Mouse (Mus musculus) liver, embryonic 14.5 days (tissue): ENCODE measurements around the gene Rasl11a. TPM values are rescaled to one million over a fixed set of nuclear protein-coding genes. Genes with fewer than 3 reads are reported as not detected.

Experiments
- ATAC-seq: fragments of 200-750 bp; cut with Nextera tagmentation; 2 replicates; pipeline ENCODE4 v1.8.0; 2017; ENCODE audit warnings: moderate number of reproducible peaks, mild to moderate bottlenecking, moderate library complexity; ENCODE audit not compliant: insufficient read depth
- DNase-seq, 3 experiments: peaks; one replicate each; pipeline ENCODE4 v3.0.0-alpha.2; 2012 to 2013; ENCODE audit warnings: low read depth in 3 of 3, low spot score in 3 of 3
- H3K27ac ChIP-seq: fragments of 300-500 bp; sonication (generic); 2 replicates; pipeline ENCODE4 v1.5.1; 2014; ENCODE audit warnings: moderate library complexity, mild to moderate bottlenecking, control low read depth, inconsistent platforms
- H3K27me3 ChIP-seq: fragments of 300-500 bp; sonication (generic); 2 replicates; pipeline ENCODE4 v1.6.1; 2014; ENCODE audit warnings: mild to moderate bottlenecking, low read length, moderate library complexity; ENCODE audit not compliant: control insufficient read depth, insufficient read depth
- H3K36me3 ChIP-seq: fragments of 300-500 bp; sonication (generic); replicated peaks from 2 replicates; pipeline ENCODE4 v1.6.1; 2014; ENCODE audit warnings: low read depth; ENCODE audit not compliant: control insufficient read depth, insufficient read depth
- H3K4me1 ChIP-seq, 2 experiments: fragments of 200-500 bp in 1 of 2; fragments of 300-500 bp in 1 of 2; sonication (generic) in 1 of 2; replicated peaks; 2 replicates each; pipeline ENCODE4 v1.6.1; 2012 to 2014; ENCODE audit warnings: antibody characterized with exemption in 1 of 2, inconsistent platforms in 1 of 2, low read length in 1 of 2; ENCODE audit not compliant: control insufficient read depth in 2 of 2, insufficient read depth in 2 of 2
- H3K4me2 ChIP-seq: fragments of 300-500 bp; sonication (generic); 2 replicates; pipeline ENCODE4 v1.6.1; 2014; ENCODE audit warnings: low read depth, mild to moderate bottlenecking, control low read depth, moderate library complexity
- H3K4me3 ChIP-seq, 2 experiments: fragments of 200-500 bp in 1 of 2; fragments of 300-500 bp in 1 of 2; sonication (generic) in 1 of 2; 2 replicates each; pipeline ENCODE4 v1.5.1; 2012 to 2014; ENCODE audit warnings: low read depth in 2 of 2, low read length in 2 of 2, mild to moderate bottlenecking in 2 of 2, control low read depth in 1 of 2, inconsistent platforms in 1 of 2, moderate library complexity in 1 of 2; ENCODE audit not compliant: insufficient read depth in 1 of 2
- H3K9ac ChIP-seq: fragments of 300-500 bp; sonication (generic); replicated peaks from 2 replicates; pipeline ENCODE4 v1.6.1; 2014; ENCODE audit warnings: mild to moderate bottlenecking, control low read depth, moderate library complexity
- H3K9me3 ChIP-seq: fragments of 300-500 bp; sonication (generic); 2 replicates; pipeline ENCODE4 v1.6.1; 2016; ENCODE audit warnings: low read length, mixed read lengths; ENCODE audit not compliant: control insufficient read depth
- CTCF ChIP-seq: IDR thresholded peaks from 2 replicates; pipeline ENCODE4 v1.5.1; 2016; ENCODE audit warnings: antibody characterized with exemption, low read depth, control low read depth
- EP300 ChIP-seq: IDR thresholded peaks from 2 replicates; pipeline ENCODE4 v1.6.1; 2016; ENCODE audit warnings: antibody characterized with exemption, low read depth
- WGBS: fragments of 180-500 bp; shearing (Covaris S2); extraction: QIAGEN DNeasy Blood & Tissue Kit; methylation state at CpG from one replicate; pipeline ENCODE4 v1.1.7; 2014; ENCODE audit not compliant: insufficient replicate concordance; 5-methylcytosine and 5-hydroxymethylcytosine counted together
- polyA plus RNA-seq, 2 experiments: library from polyadenylated mRNA; depleted of rRNA in 1 of 2; stranded (reverse) in 1 of 2; unstranded in 1 of 2; fragments of >200 nt; fragmentation: Nextera tagmentation in 1 of 2; extraction: Ambion mirVana in 1 of 2; gene quantifications; 2 replicates each; pipeline versions ENCODE4 v1.2.1 to v1.2.3; 2012 to 2014

Gene Rasl11a
- polyA plus RNA-seq, 2 experiments = 0.94 TPM

DNA sequence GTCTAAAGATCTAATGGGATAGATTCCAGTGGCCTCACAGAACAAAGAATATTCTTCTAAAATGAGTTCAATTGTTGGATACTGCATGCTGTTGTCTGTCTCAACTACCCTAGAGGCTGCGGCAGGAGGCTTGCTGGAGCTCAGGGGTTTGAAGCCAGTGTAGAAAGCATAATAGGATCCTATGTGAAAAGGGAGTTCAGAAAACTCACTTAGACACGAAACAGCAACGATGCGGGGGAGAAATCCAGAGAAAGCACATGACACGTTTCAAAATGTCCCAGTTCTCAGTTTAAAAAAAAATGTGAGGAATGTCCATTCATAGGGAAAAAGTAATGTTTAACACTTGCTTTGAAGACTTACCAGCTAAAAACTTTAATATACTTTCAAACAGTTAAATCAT lies 21.9 kb upstream of the Rasl11a start:
- no peak for DNase-seq
- no peak overlapping the region for H3K9ac ChIP-seq
- WGBS = 78% methylated on average over 5 of the region's 5 CpGs
- no peaks in the 10 kb centered on the region for H3K36me3 ChIP-seq
- H3K4me3 ChIP-seq = no peak overlapping the region
- H3K9me3 ChIP-seq = no peaks in the 10 kb centered on the region
- no peak for TF ChIP-seq CTCF
- TF ChIP-seq EP300 = no peak
- peaks cover 0 to 9% of the 10 kb centered on the region in 2 experiments; a peak in 2 of 4 replicates for H3K4me1 ChIP-seq
- no peaks in the 10 kb centered on the region for H3K27me3 ChIP-seq
- no peak for ATAC-seq
- no peak overlapping the region for H3K27ac ChIP-seq
- H3K4me2 ChIP-seq = no peak overlapping the region

DNA sequence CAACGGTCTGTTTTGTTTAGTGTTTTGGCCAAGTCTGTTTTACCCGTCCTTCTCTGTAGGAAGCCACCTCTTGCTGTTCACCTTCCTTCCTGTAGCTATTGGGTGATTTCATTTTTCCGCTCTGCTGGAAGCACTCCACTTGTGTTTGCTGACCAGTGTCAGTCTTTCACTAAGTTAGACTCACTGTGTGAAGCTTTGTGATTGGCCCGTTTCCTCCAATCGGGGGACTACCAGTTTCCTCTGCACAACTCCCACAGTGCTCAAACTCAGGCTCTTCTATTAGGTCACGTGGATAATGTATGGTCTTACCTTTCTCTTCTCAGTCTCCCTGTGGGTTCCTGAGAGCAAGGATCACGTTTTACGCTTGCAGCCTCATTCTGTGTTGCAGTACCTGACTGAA lies 15.3 kb upstream of the Rasl11a start:
- Histone ChIP-seq H3K27me3 (no peaks in the 10 kb centered on the region), H3K9me3 (no peaks in the 10 kb centered on the region), H3K4me2 (peak overlapping the region; percentile 54), H3K4me3 (peak overlapping the region; percentile 13 to 55), H3K4me1 (peaks cover 11 to 18% of the 10 kb centered on the region in 2 experiments; a peak in 3 of 4 replicates), H3K27ac (no peak overlapping the region; the same call in 1 of the 2 replicates), H3K36me3 (peaks cover 5% of the 10 kb centered on the region), H3K9ac (peak overlapping the region; percentile 14; the same call in 1 of the 2 replicates)
- peak; percentile 22; the same call in 1 of the 2 replicates for ATAC-seq
- TF ChIP-seq EP300 (no peak), CTCF (no peak)
- DNase-seq = peak; percentile 47 to 51 (median 51)
- WGBS = 12% methylated on average over 8 of the region's 8 CpGs

DNA sequence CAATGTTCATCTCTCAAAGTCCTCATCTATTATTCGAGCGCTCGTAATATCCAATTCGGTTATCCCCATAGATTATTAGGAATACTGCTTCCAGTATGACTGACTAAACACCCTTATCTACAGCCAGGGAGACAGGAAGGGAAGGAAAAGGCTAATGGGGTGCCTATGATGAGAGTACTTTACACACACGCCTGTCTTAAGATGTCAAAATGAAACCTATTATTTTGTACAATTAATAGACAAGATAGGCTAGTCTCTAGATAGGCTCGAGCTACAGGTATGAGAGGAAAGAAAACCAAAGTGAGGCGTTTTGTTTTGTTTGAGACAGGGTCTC lies 12.5 kb upstream of the Rasl11a start:
- H3K9ac ChIP-seq = peak overlapping the region; percentile 50
- 50% methylated on average over 7 of the region's 7 CpGs for WGBS
- DNase-seq (no peak), ATAC-seq (peak; percentile 19)
- no peaks in the 10 kb centered on the region for H3K27me3 ChIP-seq
- H3K36me3 ChIP-seq = peaks cover 34% of the 10 kb centered on the region
- no peaks in the 10 kb centered on the region for H3K9me3 ChIP-seq
- H3K27ac ChIP-seq = peak overlapping the region; percentile 78
- H3K4me3 ChIP-seq = peak overlapping the region; percentile 21 to 92; a peak in 3 of 4 replicates
- H3K4me1 ChIP-seq = peaks cover 12 to 20% of the 10 kb centered on the region in 2 experiments; a peak in 3 of 4 replicates
- no peak for TF ChIP-seq EP300
- TF ChIP-seq CTCF = no peak
- peak overlapping the region; percentile 98 for H3K4me2 ChIP-seq

DNA sequence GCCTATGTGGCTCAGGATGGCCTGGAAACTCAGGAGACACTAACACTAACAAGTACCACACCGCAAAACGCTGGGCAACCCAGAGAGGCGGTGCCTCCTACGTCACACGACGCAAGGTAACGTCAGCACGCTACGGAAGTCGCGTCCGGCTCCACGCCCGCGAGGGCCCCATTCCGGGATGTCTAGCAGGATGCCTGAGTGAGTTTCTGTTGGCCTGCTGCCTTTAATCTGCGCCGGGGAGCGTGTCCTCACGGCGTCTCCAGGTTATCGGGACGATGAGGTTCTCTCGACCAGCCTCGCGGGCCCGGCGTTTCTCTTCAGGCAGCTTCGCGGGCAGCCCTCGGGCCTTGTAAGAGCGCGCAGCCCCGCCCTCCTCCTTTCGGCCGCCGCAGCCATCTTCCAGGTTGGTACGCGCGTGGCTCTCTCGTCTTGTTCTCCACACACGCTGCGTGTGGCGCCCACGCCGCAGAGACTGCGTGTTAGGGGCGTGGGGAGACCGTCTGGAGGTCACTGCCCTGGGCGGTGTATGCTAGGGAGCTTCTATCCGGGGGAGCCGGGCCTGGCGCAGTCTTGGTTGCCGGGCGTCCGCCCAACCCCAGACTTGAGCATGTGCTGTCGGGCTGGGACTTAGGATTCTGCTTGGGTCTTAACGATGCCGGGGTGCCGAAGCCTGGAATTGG lies 12.0 kb upstream of the Rasl11a start, which contains the start of gene Rpl21:
TSS of gene Rpl21 (plus strand) at position 122 of the 680 bp plus-strand sequence.
- under 1% methylated on average over 60 of the region's 60 CpGs for WGBS

DNA sequence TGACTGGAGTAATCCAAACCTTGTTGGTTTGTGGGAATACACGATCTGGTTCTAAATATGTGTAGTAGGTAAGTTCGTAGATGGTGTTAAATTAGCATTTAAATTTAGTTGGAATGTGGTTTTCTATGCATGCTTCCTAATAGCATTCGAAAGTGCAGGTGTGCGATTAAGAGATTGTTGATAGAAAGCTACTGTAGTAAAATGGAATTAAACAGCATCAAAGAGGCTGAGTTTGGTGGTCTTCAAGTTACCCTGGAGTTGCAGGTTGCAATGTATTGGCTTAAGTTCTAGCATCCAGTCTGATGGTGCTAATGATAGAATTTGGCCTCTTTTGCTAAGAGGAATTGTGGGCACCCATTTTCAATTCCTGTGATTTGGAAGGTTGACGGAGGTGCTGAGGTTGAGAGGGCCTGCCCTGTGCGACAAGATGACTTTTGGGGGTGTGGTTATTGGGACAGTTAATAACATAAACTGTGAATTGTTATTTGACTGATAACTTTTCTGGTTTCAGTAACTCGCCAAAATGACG lies 11.1 kb upstream of the Rasl11a start:
- peaks cover 12 to 20% of the 10 kb centered on the region in 2 experiments; a peak in 3 of 4 replicates for H3K4me1 ChIP-seq
- H3K27me3 ChIP-seq = no peaks in the 10 kb centered on the region
- no peaks in the 10 kb centered on the region for H3K9me3 ChIP-seq
- WGBS = 2% methylated on average over 8 of the region's 8 CpGs
- DNase-seq (no peak), ATAC-seq (no peak)
- peak overlapping the region; percentile 98 for H3K4me2 ChIP-seq
- peaks cover 45% of the 10 kb centered on the region for H3K36me3 ChIP-seq
- H3K9ac ChIP-seq = peak overlapping the region; percentile 96
- no peak for TF ChIP-seq CTCF
- no peak for TF ChIP-seq EP300
- peak overlapping the region; percentile 86 to 92 for H3K4me3 ChIP-seq
- H3K27ac ChIP-seq = peak overlapping the region; percentile 78

More for the DNA sequence above, 12.0 kb upstream of the Rasl11a start, which contains the start of gene Rpl21:
- Histone ChIP-seq H3K9ac (peak within 1 kb of the TSS; percentile 96), H3K4me3 (peak within 1 kb of the TSS; percentile 86 to 92), H3K4me2 (peak within 1 kb of the TSS; percentile 98), H3K36me3 (peaks cover 39% of the 10 kb centered on the region), H3K9me3 (no peaks in the 10 kb centered on the region), H3K4me1 (peaks cover 12 to 20% of the 10 kb centered on the region in 2 experiments; a peak in 3 of 4 replicates), H3K27ac (peak within 1 kb of the TSS; percentile 78), H3K27me3 (no peaks in the 10 kb centered on the region)
- DNase-seq (peak; percentile 87 to 90 (median 88)), ATAC-seq (peak; percentile 97)
- no peak for TF ChIP-seq CTCF
- peak; percentile 82 for TF ChIP-seq EP300
